Mouse (Mus musculus): ENCODE data around the gene Rhno1. TPM values are rescaled to one million over a fixed set of nuclear protein-coding genes. Genes with fewer than 3 reads are reported as not detected.

Rhno1 gene
- polyA plus RNA-seq, 1 experiment from 2014 or later = 172 TPM

Other genes starting within 250 kb of the Rhno1 start
- 63.9 and 71.7 TPM in 2 replicates for gene Tspan9, start 219.3 kb downstream of the Rhno1 start, polyA plus RNA-seq (2014; fragmentation: Nextera tagmentation; extraction: Ambion mirVana)
- gene Tead4, start 62.1 kb downstream of the Rhno1 start, polyA plus RNA-seq (2014; fragmentation: Nextera tagmentation; extraction: Ambion mirVana) = 1.4 and 2.3 TPM in 2 replicates
- gene Tulp3, start 7.1 kb downstream of the Rhno1 start, polyA plus RNA-seq (2014; fragmentation: Nextera tagmentation; extraction: Ambion mirVana) = 16.6 and 18.2 TPM in 2 replicates
- 40.7 and 43.4 TPM in 2 replicates for gene Foxm1, start 56 bp upstream of the Rhno1 start, polyA plus RNA-seq (2014; fragmentation: Nextera tagmentation; extraction: Ambion mirVana)
- 0.31 and 0.36 TPM in 2 replicates for gene Tex52, start 12.5 kb upstream of the Rhno1 start, polyA plus RNA-seq (2014; fragmentation: Nextera tagmentation; extraction: Ambion mirVana)
- not detected in 2 replicates for gene Gm44596, start 12.6 kb upstream of the Rhno1 start, polyA plus RNA-seq (2014; fragmentation: Nextera tagmentation; extraction: Ambion mirVana)
- gene Nrip2, start 36.4 kb upstream of the Rhno1 start, polyA plus RNA-seq (2014; fragmentation: Nextera tagmentation; extraction: Ambion mirVana) = 1.6 and 2.0 TPM in 2 replicates
- gene Itfg2, start 62.0 kb upstream of the Rhno1 start, polyA plus RNA-seq (2014; fragmentation: Nextera tagmentation; extraction: Ambion mirVana) = 26.9 and 28.1 TPM in 2 replicates
- 612 and 615 TPM in 2 replicates for gene Fkbp4, start 75.8 kb upstream of the Rhno1 start, polyA plus RNA-seq (2014; fragmentation: Nextera tagmentation; extraction: Ambion mirVana)
- not detected in 2 replicates for gene Pzp, start 163.8 kb upstream of the Rhno1 start, polyA plus RNA-seq (2014; fragmentation: Nextera tagmentation; extraction: Ambion mirVana)
- gene A2ml1, start 218.7 kb upstream of the Rhno1 start, polyA plus RNA-seq (2014; fragmentation: Nextera tagmentation; extraction: Ambion mirVana) = not detected in 2 replicates

Measured in embryonic facial prominence, embryonic 11.5 days (tissue).